Mouse (Mus musculus) mammary gland, adult 2 months (tissue): ENCODE results near the gene Faap100. TPM values are rescaled to one million over a fixed set of nuclear protein-coding genes. Genes with fewer than 3 reads are reported as not detected.

Experiments
- polyA plus RNA-seq: library from polyadenylated mRNA; depleted of rRNA; stranded (reverse); fragments of >200 nt; gene quantifications from 2 replicates; pipeline ENCODE4 v1.2.3, GENCODE M21; 2012; ENCODE audit warnings: low replicate concordance; rRNA removed

Faap100 gene
- polyA plus RNA-seq = 47.6 and 79.8 TPM in 2 replicates

DNA sequence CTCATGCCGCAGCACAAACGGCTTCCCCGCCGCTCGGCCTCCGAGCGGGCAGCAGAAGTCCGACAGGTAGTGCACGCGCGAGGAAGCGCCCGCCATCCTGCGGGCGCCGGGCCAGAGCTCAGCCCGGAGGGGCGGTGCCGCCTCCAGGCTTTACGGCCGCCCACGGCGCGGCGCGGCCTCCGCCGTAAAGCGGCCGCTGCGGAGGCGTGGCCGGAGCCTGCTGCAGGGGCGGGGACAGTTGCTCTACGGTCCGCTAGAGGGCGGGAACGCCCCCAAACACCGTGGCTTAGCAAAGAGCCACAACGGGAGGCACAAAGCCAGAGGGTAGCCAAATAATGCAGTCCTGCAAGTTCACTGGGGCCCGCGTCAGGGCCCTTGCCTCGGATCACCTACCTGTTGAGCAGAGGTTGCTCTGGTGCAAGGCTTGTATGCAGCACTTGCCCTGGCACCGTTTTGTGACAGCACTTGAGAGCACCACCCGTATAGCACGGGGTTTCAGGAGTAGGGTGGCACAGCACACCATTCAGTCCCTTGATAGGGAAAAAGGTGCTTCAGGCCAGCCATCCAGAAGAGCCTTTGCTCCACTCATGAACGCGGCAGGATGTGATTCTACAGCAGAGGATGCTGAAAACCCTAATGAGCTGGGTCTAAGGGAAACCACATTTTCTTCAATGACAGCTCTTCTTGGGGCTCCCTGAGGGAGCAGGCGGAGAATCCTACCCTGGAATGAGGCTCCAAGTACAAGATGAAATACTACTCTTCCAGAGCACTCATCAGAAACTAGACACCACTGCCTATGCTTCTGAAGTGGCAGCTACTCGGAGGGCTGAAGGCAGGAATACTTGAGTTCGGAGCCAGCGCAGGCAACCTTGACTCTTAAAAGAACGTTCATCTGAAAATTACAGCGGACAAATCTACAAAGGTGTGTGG, at the start of gene Faap100:
Gene Faap100 (minus strand): TSS at position 154 of the 930 bp plus-strand sequence.

DNA sequence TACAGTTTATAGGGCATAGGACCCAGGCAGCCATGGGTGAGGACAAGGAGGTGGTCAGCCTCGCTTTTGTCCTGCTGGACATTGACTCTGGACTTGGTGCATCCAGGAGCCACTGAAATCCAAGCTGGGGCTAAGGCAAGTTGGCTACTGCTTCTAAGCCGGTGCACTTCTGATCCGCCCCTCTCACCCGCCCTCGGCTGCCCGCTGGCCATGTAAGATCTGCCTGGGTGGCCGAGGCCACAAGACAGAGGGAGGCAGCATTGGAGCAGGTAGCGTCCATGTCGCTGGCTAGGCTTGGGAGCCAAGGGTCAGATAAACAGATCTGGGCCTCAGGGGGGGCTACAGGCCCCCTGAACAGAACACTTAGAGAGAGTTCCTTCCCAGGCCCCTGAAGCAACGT, 17.3 kb downstream of the Faap100 start, which contains the start of gene Fscn2:
Gene Fscn2 (plus strand): TSS at position 240 of the 400 bp plus-strand sequence.

DNA sequence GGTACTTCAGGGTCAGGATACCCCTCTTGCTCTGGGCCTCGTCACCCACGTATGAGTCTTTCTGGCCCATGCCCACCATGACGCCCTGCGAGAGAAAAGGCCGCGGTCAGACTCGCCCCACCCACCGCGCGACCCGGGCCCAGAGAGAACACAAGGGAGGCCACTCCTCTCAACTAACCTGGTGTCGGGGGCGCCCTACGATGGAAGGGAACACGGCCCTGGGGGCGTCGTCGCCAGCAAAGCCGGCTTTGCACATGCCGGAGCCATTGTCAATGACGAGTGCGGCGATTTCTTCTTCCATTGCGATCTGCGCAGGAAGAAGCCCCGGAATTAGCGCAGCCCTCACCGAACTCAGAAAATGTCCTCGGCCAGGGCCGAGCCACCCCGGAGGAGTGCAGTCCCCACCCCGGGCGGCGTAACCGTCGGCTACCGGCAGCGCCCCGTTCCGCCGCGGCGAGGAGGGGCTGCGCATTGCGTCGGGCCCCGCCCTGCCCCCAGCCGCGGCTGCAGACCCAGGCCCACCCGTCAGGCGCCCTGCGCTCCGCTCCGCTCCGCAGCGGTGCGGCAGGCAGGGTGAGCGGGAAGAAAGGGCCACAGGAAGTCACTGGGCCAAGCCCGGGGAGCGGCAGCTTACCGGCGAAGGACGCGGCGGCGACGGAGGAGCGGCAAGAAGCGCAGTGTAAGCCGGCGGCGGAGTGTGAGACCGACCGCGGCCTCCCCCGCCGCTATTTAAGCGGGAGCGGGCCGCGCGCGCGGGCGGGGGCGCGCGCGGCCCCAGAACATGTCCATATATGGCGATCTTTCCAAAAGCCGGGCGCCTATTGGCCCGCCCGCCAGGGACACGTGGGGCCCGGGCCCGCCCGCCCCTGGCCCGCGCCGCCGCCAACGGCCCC, 30.5 kb downstream of the Faap100 start, which contains the start of gene Actg1:
Gene Actg1 (minus strand): TSS at position 752 of the 893 bp plus-strand sequence.

Other genes with a start within 250 kb of the Faap100 start
- 225 and 262 TPM in 2 replicates for gene Slc38a10, start 227.4 kb downstream of the Faap100 start, polyA plus RNA-seq
- gene Bahcc1, start 145.8 kb downstream of the Faap100 start, polyA plus RNA-seq = 8.7 and 13.2 TPM in 2 replicates
- gene Actg1, start 30.2 kb downstream of the Faap100 start, polyA plus RNA-seq = 880 and 1,219 TPM in 2 replicates
- gene Fscn2, start 17.2 kb downstream of the Faap100 start, polyA plus RNA-seq = 0.07 and 0.10 TPM in 2 replicates
- gene Nploc4, start 58.9 kb upstream of the Faap100 start, polyA plus RNA-seq = 67.9 and 103 TPM in 2 replicates
- gene Tspan10, start 63.9 kb upstream of the Faap100 start, polyA plus RNA-seq = 3.3 and 5.9 TPM in 2 replicates
- 0.43 and 2.0 TPM in 2 replicates for gene Pde6g, start 74.7 kb upstream of the Faap100 start, polyA plus RNA-seq
- 37.1 and 39.9 TPM in 2 replicates for gene Oxld1, start 79.3 kb upstream of the Faap100 start, polyA plus RNA-seq
- gene Ccdc137, start 79.4 kb upstream of the Faap100 start, polyA plus RNA-seq = 12.1 and 23.9 TPM in 2 replicates
- gene Arl16, start 88.8 kb upstream of the Faap100 start, polyA plus RNA-seq = 23.2 and 25.3 TPM in 2 replicates
- 84.8 and 162 TPM in 2 replicates for gene Mrpl12, start 105.8 kb upstream of the Faap100 start, polyA plus RNA-seq
- 769 and 1,138 TPM in 2 replicates for gene Slc25a10, start 113.1 kb upstream of the Faap100 start, polyA plus RNA-seq
- 0.96 and 2.7 TPM in 2 replicates for gene Gcgr, start 151.9 kb upstream of the Faap100 start, polyA plus RNA-seq
- 142 and 150 TPM in 2 replicates for gene Mcrip1, start 171.0 kb upstream of the Faap100 start, polyA plus RNA-seq
- gene Ppp1r27, start 172.4 kb upstream of the Faap100 start, polyA plus RNA-seq = 143 TPM in 1 of 2 replicates, not detected in the other
- gene P4hb, start 194.5 kb upstream of the Faap100 start, polyA plus RNA-seq = 141 and 220 TPM in 2 replicates
- gene Arhgdia, start 202.9 kb upstream of the Faap100 start, polyA plus RNA-seq = 741 and 971 TPM in 2 replicates
- gene Alyref, start 219.6 kb upstream of the Faap100 start, polyA plus RNA-seq = 11.0 and 20.7 TPM in 2 replicates
- gene Anapc11, start 219.7 kb upstream of the Faap100 start, polyA plus RNA-seq = 122 and 159 TPM in 2 replicates
- 1.7 and 5.2 TPM in 2 replicates for gene Npb, start 229.7 kb upstream of the Faap100 start, polyA plus RNA-seq
- gene Pcyt2, start 239.2 kb upstream of the Faap100 start, polyA plus RNA-seq = 242 and 269 TPM in 2 replicates
- gene Sirt7, start 246.5 kb upstream of the Faap100 start, polyA plus RNA-seq = 77.0 and 95.0 TPM in 2 replicates